Mouse (Mus musculus) midbrain, embryonic 11.5 days (tissue): ENCODE data around the gene Tle6. TPM values are rescaled to one million over a fixed set of nuclear protein-coding genes. Genes with fewer than 3 reads are reported as not detected.

Experiments used
- ATAC-seq: fragments of 200-750 bp; cut with Nextera tagmentation; 2 replicates; pipeline ENCODE4 v1.8.0; 2017; ENCODE audit warnings: moderate TSS enrichment, moderate library complexity; ENCODE audit not compliant: low FRiP score
- DNase-seq: peaks from one replicate; pipeline ENCODE4 v3.0.0; 2015; ENCODE audit warnings: low spot score; ENCODE audit errors: missing footprints
- H3K27ac ChIP-seq: fragments of 300-500 bp; sonication (generic); 2 replicates; pipeline ENCODE4 v1.5.1; 2014; ENCODE audit warnings: low read depth, low read length
- H3K27me3 ChIP-seq: fragments of 300-500 bp; sonication (generic); 2 replicates; pipeline ENCODE4 v1.6.1; 2014; ENCODE audit warnings: mild to moderate bottlenecking, low read length, moderate library complexity, mixed read lengths; ENCODE audit not compliant: control insufficient read depth, insufficient read depth
- H3K36me3 ChIP-seq: fragments of 300-500 bp; sonication (generic); 2 replicates; pipeline ENCODE4 v1.6.1; 2014; ENCODE audit warnings: mild to moderate bottlenecking, low read length, moderate library complexity, mixed read lengths; ENCODE audit not compliant: control insufficient read depth, insufficient read depth
- H3K4me1 ChIP-seq: fragments of 300-500 bp; sonication (generic); 2 replicates; pipeline ENCODE4 v1.6.1; 2014; ENCODE audit warnings: low read length; ENCODE audit not compliant: control insufficient read depth, insufficient read depth
- H3K4me2 ChIP-seq: fragments of 300-500 bp; sonication (generic); 2 replicates; pipeline ENCODE4 v1.6.1; 2014; ENCODE audit warnings: mild to moderate bottlenecking, moderate library complexity
- H3K4me3 ChIP-seq: fragments of 300-500 bp; sonication (generic); 2 replicates; pipeline ENCODE4 v1.5.1; 2014; ENCODE audit warnings: low read depth, low read length
- H3K9ac ChIP-seq: fragments of 300-500 bp; sonication (generic); 2 replicates; pipeline ENCODE4 v1.6.1; 2014; ENCODE audit warnings: low read length
- H3K9me3 ChIP-seq: fragments of 300-500 bp; sonication (generic); 2 replicates; pipeline ENCODE4 v1.6.1; 2016; ENCODE audit warnings: low read length; ENCODE audit not compliant: control insufficient read depth
- WGBS: fragments of 180-500 bp; shearing (Covaris S2); extraction: QIAGEN DNeasy Blood & Tissue Kit; methylation state at CpG from one replicate; pipeline ENCODE4 v1.1.7; 2014; 5-methylcytosine and 5-hydroxymethylcytosine counted together
- polyA plus RNA-seq: library from polyadenylated mRNA; unstranded; fragments of >200 nt; fragmentation: Nextera tagmentation; extraction: Ambion mirVana; gene quantifications from 2 replicates; pipeline ENCODE4 v1.2.1, GENCODE M21; 2014

The Tle6 gene
- polyA plus RNA-seq, 1 experiment from 2014 or later = 6.0 TPM

DNA sequence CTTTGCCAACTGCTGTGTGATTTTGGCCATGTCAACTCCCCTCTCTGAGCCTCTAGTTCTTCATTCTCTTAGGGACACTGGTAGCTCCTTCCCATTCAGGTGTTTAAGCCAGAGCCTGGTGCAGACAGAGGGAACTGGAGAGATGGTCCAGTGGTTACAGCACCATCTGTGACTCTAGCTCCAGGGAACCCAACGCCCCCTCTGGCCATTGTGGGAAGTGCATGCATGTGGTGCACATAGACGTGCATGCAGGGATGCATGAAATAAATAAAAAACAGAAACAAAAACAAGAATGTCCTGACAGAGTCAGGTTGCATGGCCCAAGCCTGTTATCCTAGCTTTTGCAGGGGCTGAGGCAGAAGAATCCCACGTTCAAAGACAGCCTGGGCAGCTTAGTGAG, 44.6 kb downstream of the Tle6 start:
- 75% methylated on average over 3 of the region's 3 CpGs for WGBS
- Histone ChIP-seq H3K9ac (no peak overlapping the region), H3K36me3 (no peaks in the 10 kb centered on the region), H3K27me3 (no peaks in the 10 kb centered on the region; the same call in 1 of the 2 replicates), H3K9me3 (no peaks in the 10 kb centered on the region), H3K4me3 (no peak overlapping the region), H3K4me2 (no peak overlapping the region), H3K27ac (no peak overlapping the region), H3K4me1 (peaks cover 16% of the 10 kb centered on the region)
- DNase-seq (no peak), ATAC-seq (no peak)

GRCm38 (mm10) chr10:81553807-81554755, 46.8 kb downstream of the Tle6 start:
- no peak overlapping the region for H3K4me3 ChIP-seq
- no peak overlapping the region for H3K4me2 ChIP-seq
- 0 out of 2 replicates have a peak, but pooled peaks cover 4% of the 10 kb centered on the region for H3K4me1 ChIP-seq
- no peaks in the 10 kb centered on the region for H3K36me3 ChIP-seq
- H3K27ac ChIP-seq = no peak overlapping the region
- no peaks in the 10 kb centered on the region; the same call in 1 of the 2 replicates for H3K27me3 ChIP-seq
- 84% methylated on average over 6 of the region's 6 CpGs for WGBS
- ATAC-seq = no peak
- H3K9ac ChIP-seq = no peak overlapping the region
- no peaks in the 10 kb centered on the region for H3K9me3 ChIP-seq
- no peak for DNase-seq

- Histone ChIP-seq H3K27ac (no peak overlapping the region), H3K36me3 (no peaks in the 10 kb centered on the region), H3K9me3 (no peaks in the 10 kb centered on the region), H3K4me1 (no peaks in the 10 kb centered on the region), H3K9ac (no peak overlapping the region), H3K27me3 (no peaks in the 10 kb centered on the region; the same call in 1 of the 2 replicates), H3K4me3 (no peak overlapping the region), H3K4me2 (no peak overlapping the region)
- no peak for DNase-seq
- no peak for ATAC-seq
- 86% methylated on average over 5 of the region's 5 CpGs for WGBS
Observed at GRCm38 (mm10) chr10:81553232-81553631, 47.6 kb downstream of the Tle6 start.

- H3K4me2 ChIP-seq = no peak overlapping the region
- peak; percentile 81 for ATAC-seq
- H3K4me1 ChIP-seq = no peaks in the 10 kb centered on the region
- H3K9me3 ChIP-seq = no peaks in the 10 kb centered on the region
- H3K4me3 ChIP-seq = no peak overlapping the region
- H3K27me3 ChIP-seq = no peaks in the 10 kb centered on the region; the same call in 1 of the 2 replicates
- WGBS = 9% methylated on average over 12 of the region's 12 CpGs
- no peak overlapping the region for H3K27ac ChIP-seq
- no peaks in the 10 kb centered on the region for H3K36me3 ChIP-seq
- peak; percentile 94 for DNase-seq
- H3K9ac ChIP-seq = no peak overlapping the region
Observed at GRCm38 (mm10) chr10:81551597-81552102, 49.2 kb downstream of the Tle6 start.

- no peaks in the 10 kb centered on the region for H3K36me3 ChIP-seq
- no peak overlapping the region for H3K4me3 ChIP-seq
- no peaks in the 10 kb centered on the region; the same call in 1 of the 2 replicates for H3K27me3 ChIP-seq
- peak; percentile 97 for DNase-seq
- no peak for ATAC-seq
- WGBS = 10% methylated on average over 7 of the region's 7 CpGs
- no peak overlapping the region for H3K4me2 ChIP-seq
- H3K9ac ChIP-seq = no peak overlapping the region
- H3K9me3 ChIP-seq = no peaks in the 10 kb centered on the region
- no peak overlapping the region for H3K27ac ChIP-seq
- no peaks in the 10 kb centered on the region for H3K4me1 ChIP-seq
Observed at GRCm38 (mm10) chr10:81550257-81550656, 50.6 kb downstream of the Tle6 start.

DNA sequence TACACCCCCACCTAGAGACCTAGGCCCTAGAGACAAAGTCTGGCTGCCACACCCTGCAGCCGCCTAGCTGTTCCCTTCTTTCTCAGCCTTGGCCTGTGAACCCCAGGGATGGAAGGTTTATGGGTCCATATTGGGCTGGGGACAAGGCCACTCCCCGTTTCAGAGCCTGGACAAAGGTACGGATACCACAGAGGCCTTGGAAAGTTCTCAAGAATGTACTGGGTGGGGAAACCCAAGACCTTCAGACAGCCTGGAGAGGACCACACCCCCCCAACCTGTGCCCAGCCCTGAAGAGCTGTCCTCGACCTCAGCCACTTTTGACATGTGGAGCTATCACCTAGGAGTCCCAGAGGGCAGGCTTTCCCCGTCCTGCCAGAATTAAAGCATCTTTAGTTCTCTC, 51.9 kb downstream of the Tle6 start:
- DNase-seq (no peak), ATAC-seq (no peak)
- Histone ChIP-seq H3K27ac (no peak overlapping the region), H3K4me1 (peaks cover 3% of the 10 kb centered on the region), H3K4me2 (no peak overlapping the region), H3K9me3 (no peaks in the 10 kb centered on the region), H3K4me3 (no peak overlapping the region), H3K36me3 (no peaks in the 10 kb centered on the region), H3K27me3 (no peaks in the 10 kb centered on the region), H3K9ac (no peak overlapping the region)
- WGBS = 79% methylated on average over 5 of the region's 5 CpGs

DNA sequence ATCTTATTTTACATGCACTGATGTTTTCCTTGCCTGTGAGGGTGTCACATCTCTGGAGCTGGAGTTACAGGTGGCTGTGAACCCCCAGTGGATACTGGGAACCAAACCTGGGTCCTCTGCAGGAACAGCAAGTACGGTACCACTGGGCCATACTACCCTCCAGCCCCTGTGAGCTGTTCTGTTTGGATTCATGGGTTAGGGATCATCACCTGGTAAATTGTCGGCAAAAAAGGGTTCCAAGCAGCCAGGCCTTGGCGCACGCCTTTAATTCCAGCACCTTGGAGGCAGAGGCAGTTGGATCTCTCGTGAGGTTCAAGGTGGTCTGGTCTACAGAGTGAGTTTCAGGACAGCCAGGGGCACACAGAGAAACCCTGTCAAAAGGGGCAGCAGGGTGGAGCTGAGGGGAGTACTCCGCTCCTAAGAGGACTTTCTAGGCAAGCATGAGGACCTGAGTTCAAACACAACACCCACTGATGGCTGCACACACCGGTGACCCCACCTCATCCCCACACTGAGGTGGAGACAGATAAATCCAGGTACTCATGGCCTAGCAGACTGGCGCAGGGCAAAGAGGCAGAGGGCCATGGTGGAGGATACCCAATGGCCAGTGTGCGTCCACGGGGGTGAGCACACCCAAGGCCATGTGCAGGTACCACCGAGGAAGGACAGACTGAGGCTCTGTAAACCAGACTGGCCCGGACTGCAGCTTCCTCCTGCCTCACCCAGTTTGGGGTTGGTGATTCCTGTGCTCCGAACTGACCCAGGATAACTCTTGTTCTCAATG, 53.9 kb downstream of the Tle6 start:
- Histone ChIP-seq H3K27ac (no peak overlapping the region), H3K4me1 (peaks cover 21% of the 10 kb centered on the region), H3K36me3 (no peaks in the 10 kb centered on the region), H3K4me3 (no peak overlapping the region), H3K9me3 (no peaks in the 10 kb centered on the region), H3K27me3 (no peaks in the 10 kb centered on the region), H3K4me2 (no peak overlapping the region), H3K9ac (no peak overlapping the region)
- 94% methylated on average over 13 of the region's 13 CpGs for WGBS
- DNase-seq (no peak), ATAC-seq (no peak)

- Histone ChIP-seq H3K27ac (no peak overlapping the region), H3K36me3 (no peaks in the 10 kb centered on the region), H3K4me1 (peaks cover 23% of the 10 kb centered on the region), H3K9me3 (no peaks in the 10 kb centered on the region), H3K9ac (no peak overlapping the region), H3K27me3 (no peaks in the 10 kb centered on the region), H3K4me3 (no peak overlapping the region), H3K4me2 (no peak overlapping the region)
- 76% methylated on average over 5 of the region's 5 CpGs for WGBS
- DNase-seq = no peak
- no peak for ATAC-seq
Observed at GRCm38 (mm10) chr10:81546332-81546731, 54.5 kb downstream of the Tle6 start.
